Mouse (Mus musculus) forebrain, embryonic 13.5 days (tissue): ENCODE measurements at regions not wholly inside any gene's neighbourhood (a gene's known extent, or its start where the extent isn't known, plus 50 kb on each side); places are given as distances from the start of the nearest gene placed in this dataset.

Source experiments
- ATAC-seq: fragments of 200-750 bp; cut with Nextera tagmentation; 2 replicates; pipeline ENCODE4 v1.8.0; 2017
- H3K27ac ChIP-seq: fragments of 300-500 bp; sonication (generic); 2 replicates; pipeline ENCODE4 v1.5.1; 2015; ENCODE audit warnings: inconsistent platforms, mild to moderate bottlenecking, moderate library complexity
- H3K27me3 ChIP-seq: fragments of 300-500 bp; sonication (generic); 2 replicates; pipeline ENCODE4 v1.6.1; 2015; ENCODE audit warnings: mild to moderate bottlenecking, inconsistent platforms
- H3K36me3 ChIP-seq: fragments of 300-500 bp; sonication (generic); 2 replicates; pipeline ENCODE4 v1.6.1; 2015; ENCODE audit warnings: mild to moderate bottlenecking, inconsistent platforms; ENCODE audit not compliant: poor library complexity, severe bottlenecking
- H3K4me1 ChIP-seq: fragments of 300-500 bp; sonication (generic); 2 replicates; pipeline ENCODE4 v1.6.1; 2015; ENCODE audit warnings: inconsistent platforms
- H3K4me2 ChIP-seq: fragments of 300-500 bp; sonication (generic); 2 replicates; pipeline ENCODE4 v1.6.1; 2015; ENCODE audit warnings: inconsistent platforms, mild to moderate bottlenecking, moderate library complexity
- H3K4me3 ChIP-seq: fragments of 300-500 bp; sonication (generic); 2 replicates; pipeline ENCODE4 v1.5.1; 2015; ENCODE audit warnings: mild to moderate bottlenecking, inconsistent platforms
- H3K9ac ChIP-seq: fragments of 300-500 bp; sonication (generic); 2 replicates; pipeline ENCODE4 v1.6.1; 2015; ENCODE audit warnings: mild to moderate bottlenecking, inconsistent platforms
- H3K9me3 ChIP-seq: fragments of 300-500 bp; sonication (generic); replicated peaks from 2 replicates; pipeline ENCODE4 v1.6.1; 2016; ENCODE audit warnings: inconsistent platforms
- WGBS: fragments of 180-500 bp; shearing (Covaris S2); methylation state at CpG from one replicate; pipeline ENCODE4 v1.1.7; 2015; 5-methylcytosine and 5-hydroxymethylcytosine counted together

DNA sequence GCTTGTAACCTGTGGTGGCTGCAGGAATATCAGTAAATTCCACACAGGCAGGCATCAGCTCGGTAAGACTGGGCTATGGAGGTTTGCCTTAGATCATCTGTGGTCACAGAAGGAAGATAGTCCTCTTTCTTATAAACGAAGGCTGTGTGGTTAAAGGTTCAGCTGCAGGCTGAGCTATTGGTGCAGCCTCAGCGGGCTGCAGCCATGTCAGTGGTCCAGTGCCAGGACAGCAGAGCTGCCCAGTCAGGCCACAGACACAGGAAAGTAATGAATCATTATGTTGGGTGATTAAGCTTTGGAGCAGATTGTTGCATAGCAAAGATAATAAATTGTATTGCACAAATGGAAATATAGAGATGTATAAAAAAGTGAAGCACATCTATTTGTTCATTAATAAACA lies 57.0 kb upstream of the Vangl1 start:
- no peak for ATAC-seq
- Histone ChIP-seq H3K4me1 (no peaks in the 10 kb centered on the region), H3K36me3 (no peaks in the 10 kb centered on the region), H3K27me3 (no peaks in the 10 kb centered on the region), H3K4me2 (no peak overlapping the region), H3K4me3 (no peak overlapping the region), H3K27ac (no peak overlapping the region), H3K9me3 (no peaks in the 10 kb centered on the region), H3K9ac (no peak overlapping the region)
- 90% methylated on average over 3 of the region's 3 CpGs for WGBS
